Mouse (Mus musculus) CD8-positive naive resting alpha-beta T cell, adult 2 months (primary cell): ENCODE results near the gene Krt19.

Experiments used
- DNase-seq, 2 experiments: peaks; one replicate each; pipeline ENCODE4 v3.0.0; 2022; ENCODE audit warnings: low read depth in 2 of 2, low spot score in 2 of 2

Gene Krt19

GRCm38 (mm10) chr11:100137693-100138092 lies 10.8 kb downstream of the Krt19 start:
- DNase-seq = no peak

DNA sequence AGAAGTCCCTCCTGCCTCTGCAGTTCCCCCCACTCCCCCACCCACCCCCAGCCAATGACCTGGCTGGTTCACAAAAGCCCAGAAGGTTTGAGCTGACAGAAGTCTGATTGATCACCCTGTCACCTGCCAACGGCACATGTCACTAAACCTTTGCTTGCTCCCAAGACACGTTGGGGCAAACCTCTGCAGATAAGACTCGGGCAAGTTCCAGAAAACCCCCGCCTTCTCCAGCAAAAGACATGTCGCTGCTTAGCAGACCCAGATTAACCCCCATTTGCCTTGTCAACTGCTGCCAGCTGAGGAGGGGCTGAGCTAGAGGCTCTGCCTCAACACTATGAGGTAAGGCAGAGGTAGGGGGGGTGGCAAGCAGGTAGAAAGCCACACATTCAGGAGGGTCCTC lies 11.9 kb downstream of the Krt19 start:
- DNase-seq = no peak

GRCm38 (mm10) chr11:100135731-100136130 lies 12.7 kb downstream of the Krt19 start, which contains the start of gene Krt15:
Krt15 (minus strand) TSS chr11:100135928.
- DNase-seq = no peak

- DNase-seq = no peak
Observed at GRCm38 (mm10) chr11:100124901-100125300, 23.6 kb downstream of the Krt19 start.

DNA sequence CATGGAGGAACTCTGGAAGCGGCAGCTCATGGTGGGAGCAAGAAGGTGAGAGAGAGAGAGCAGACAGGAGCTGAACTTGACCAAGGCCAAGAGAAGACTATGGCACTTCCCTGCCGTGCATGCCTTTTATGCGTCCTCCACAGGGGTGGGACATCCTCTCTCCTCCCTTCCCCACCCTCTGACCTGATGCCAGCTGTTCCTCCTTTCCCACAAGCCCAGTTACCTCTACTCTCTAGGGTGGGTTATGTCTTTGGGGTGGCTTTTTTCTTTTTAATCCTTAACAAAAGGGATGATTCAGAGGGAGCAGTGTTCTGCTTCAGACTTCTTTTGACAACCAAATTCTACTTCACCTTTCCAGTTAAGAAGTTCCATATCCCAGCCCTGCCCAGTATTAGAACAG lies 27.0 kb downstream of the Krt19 start, which contains the start of gene Krt13:
Krt13 (minus strand) TSS at position 101 of the 400 bp plus-strand sequence.
- DNase-seq = no peak

DNA sequence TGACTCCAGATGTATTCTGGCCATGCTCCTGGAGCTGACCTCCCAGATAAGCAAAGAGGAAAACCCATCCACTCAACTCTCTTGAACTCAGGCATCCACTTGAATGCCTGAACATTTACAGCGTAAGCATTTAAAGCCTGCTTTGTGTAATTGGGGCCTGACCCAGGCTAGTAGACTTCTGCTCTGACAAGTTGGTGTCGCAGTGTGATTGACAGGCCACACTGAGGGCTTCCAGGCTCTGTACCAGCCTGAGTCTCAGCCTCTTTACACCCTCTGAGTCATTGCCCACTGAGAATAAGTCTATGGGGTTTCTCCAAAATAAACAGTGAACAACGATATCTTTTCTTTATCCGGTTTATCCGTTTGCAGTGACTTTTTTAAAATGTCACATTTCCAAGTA lies 28.1 kb downstream of the Krt19 start:
- DNase-seq = no peak

GRCm38 (mm10) chr11:100113742-100114029 lies 34.8 kb downstream of the Krt19 start:
- DNase-seq = no peak

GRCm38 (mm10) chr11:100112935-100113741 lies 35.3 kb downstream of the Krt19 start:
- no peak for DNase-seq

DNA sequence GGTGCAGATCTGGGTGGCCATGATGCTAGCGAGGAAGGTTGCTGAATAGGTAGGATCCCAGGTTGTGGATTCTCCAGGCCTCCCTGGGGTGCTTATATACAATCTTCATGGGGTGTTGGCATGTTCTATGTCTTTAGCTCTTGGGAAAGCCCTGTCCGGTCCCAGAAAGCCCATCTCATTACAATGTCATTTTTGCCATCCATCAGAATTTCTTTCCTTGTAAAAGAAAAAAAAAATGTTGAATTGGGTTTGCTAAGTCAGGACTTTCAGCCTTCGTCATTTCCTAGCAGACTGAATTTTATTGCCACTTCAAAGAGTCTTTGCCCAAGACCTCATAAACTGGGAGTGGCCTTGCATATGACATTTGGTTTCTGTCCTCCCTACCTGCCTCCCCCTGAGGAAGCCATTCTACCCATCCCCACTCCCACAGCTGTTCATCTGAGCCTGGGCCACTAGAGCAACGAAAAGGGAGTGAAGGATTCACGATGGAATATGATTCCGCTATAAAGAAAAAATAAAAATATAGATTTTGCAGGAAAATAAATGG lies 42.8 kb downstream of the Krt19 start, which contains the start of gene Krt36:
Krt36 (minus strand) TSS at position 51 of the 547 bp plus-strand sequence.
- DNase-seq = no peak

DNA sequence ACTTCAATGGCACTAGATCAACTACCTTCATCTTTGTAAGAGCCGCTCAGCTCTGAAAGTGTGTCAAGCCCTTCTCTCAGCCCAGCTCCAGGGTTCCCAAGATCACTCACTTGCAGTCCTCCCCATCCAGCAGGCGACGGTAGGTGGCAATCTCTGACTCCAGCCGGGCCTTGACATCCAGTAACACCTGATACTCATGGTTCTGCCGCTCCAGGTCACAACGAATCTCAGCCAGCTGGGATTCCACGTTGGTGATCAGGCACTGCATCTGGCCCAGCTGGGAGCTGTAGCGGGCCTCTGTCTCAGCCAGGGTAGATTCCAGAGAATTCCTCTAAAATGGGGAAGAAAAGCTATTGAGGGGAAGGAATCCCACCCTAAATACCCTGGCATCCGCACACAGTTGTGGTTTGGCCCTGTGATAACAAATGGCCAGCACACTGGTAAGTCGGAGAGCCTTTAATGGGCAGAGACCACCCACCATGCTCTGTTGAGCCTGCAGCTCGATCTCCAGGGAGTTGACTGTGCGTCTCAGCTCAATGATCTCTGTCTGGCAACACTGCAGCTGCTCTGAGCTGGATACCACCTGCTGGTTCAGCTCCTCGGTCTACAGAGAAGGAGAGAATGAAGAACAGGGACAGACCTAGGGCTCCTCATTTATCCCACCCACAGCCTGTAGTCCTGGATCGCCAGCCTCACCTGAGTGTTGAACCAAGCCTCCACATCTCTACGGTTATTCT lies 45.6 kb downstream of the Krt19 start:
- no peak for DNase-seq

- no peak for DNase-seq
Observed at GRCm38 (mm10) chr11:100100391-100100790, 48.1 kb downstream of the Krt19 start.

DNA sequence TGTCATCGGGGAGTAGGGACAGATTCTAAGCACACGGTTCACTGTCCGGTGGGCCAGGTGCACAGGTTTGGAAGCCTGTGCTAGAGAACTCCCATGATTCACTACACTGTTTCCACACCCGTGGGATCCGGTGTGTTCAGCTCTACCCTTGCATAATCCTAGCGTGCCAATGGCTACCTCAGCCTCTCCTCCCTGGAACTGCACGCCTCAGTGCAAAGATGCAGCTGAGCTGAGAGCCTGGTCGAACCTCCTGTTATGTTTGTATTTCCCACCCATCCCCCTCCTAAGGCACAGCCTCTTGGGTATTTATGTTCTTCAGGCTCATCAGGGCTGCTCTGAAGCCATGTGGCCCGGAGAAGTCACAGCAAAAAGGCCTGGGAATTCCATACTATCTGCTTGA lies 50.6 kb downstream of the Krt19 start:
- DNase-seq = no peak

- DNase-seq = no peak
Observed at GRCm38 (mm10) chr11:100096141-100096540, 52.3 kb downstream of the Krt19 start, which contains the start of gene Krt35. Krt35 (minus strand) TSS chr11:100096241.
